Mouse (Mus musculus): ENCODE results near the gene Kcng4. TPM values are rescaled to one million over a fixed set of nuclear protein-coding genes. Genes with fewer than 3 reads are reported as not detected.
A peak's percentile ranks its signal among the peaks of the same experiment; 100 is the strongest.

The Kcng4 gene
- polyA plus RNA-seq, 1 experiment: 0.82 TPM

DNA sequence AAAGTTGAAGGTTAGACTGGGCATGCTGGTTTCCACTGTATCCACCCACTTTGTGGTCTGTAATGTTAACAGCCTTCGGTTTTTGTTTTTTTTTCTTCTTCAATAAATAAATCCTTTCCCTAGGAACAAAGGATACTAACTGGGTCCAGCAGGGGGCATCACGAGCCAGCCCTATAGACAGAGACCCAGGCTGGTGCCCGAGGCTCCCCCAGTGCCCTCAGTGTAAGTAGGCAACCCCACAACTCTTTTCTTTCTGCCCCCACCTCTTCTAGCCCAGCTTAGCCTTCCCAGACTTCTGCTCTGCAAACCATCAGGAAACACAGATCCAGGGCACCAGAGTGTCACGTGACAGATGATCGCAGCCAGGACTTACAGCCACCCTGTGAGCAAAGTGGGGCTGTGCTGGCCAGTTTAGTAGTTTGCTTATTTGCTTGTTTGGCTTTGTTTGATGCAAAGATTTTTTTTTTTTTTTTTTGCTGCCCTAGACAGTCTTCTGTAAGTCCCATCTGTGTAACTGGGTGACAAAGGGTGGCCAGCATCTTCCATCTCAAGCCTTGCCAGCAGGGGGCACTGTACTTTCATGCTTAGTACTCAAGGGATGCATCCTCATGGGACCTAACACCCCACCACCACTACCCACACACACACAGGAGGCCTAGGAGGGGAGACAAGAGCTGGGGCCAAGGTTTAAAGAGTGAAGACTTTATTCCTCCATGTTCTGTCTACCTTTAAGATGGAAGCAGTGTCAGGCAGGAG, 21.4 kb upstream of the Kcng4 start:
- peak; percentile 69; the same call in 1 of the 2 replicates for TF ChIP-seq CTCF (IDR thresholded peaks at IDR 0.05; ENCODE audit: extremely low read depth, insufficient read length, insufficient replicate concordance, low read depth, low read length)
- no peak for TF ChIP-seq POLR2A (IDR thresholded peaks at IDR 0.05; ENCODE audit: low read depth, low read length)
- Histone ChIP-seq H3K36me3 (ENCODE audit: control insufficient read depth, insufficient read depth, low read length) (no peaks in the 10 kb centered on the region), H3K27ac (ENCODE audit: insufficient read depth, low read depth, low read length) (no peak overlapping the region), H3K4me1 (ENCODE audit: control insufficient read depth, insufficient read depth, insufficient read length, low read length) (peaks cover 8% of the 10 kb centered on the region; the same call in 1 of the 2 replicates), H3K4me3 (ENCODE audit: low read depth, low read length) (no peak overlapping the region), H3K27me3 (ENCODE audit: control insufficient read depth, insufficient read depth, low read length) (no peaks in the 10 kb centered on the region)
- 38% methylated on average over 5 of the region's 5 CpGs for WGBS

DNA sequence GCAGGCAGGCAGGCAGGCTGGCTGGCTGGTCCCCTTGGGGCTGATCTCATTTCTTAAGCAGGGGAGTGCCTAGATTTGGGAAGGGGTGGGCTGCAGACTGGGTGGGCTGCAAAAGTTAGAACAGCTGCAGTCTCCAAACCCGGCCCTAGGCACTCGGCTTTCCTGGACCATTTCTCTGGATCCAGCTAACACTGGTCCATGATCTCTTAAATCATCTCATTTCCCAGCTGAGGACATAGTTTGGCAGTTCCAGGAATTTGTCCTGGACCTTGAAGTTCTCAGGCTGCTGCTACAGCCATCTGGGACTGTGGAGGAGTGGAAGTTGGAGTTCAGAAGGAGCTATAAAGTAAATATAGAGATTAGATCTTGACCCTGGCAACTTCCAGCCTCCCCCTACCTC, 15.8 kb upstream of the Kcng4 start:
- Histone ChIP-seq H3K27me3 (ENCODE audit: control insufficient read depth, insufficient read depth, low read length) (no peaks in the 10 kb centered on the region), H3K36me3 (ENCODE audit: control insufficient read depth, insufficient read depth, low read length) (no peaks in the 10 kb centered on the region), H3K4me3 (ENCODE audit: low read depth, low read length) (no peak overlapping the region), H3K4me1 (ENCODE audit: control insufficient read depth, insufficient read depth, insufficient read length, low read length) (no peaks in the 10 kb centered on the region), H3K27ac (ENCODE audit: insufficient read depth, low read depth, low read length) (no peak overlapping the region)
- WGBS: 54% methylated on average over 2 of the region's 2 CpGs
- no peak for TF ChIP-seq POLR2A (IDR thresholded peaks at IDR 0.05; ENCODE audit: low read depth, low read length)

DNA sequence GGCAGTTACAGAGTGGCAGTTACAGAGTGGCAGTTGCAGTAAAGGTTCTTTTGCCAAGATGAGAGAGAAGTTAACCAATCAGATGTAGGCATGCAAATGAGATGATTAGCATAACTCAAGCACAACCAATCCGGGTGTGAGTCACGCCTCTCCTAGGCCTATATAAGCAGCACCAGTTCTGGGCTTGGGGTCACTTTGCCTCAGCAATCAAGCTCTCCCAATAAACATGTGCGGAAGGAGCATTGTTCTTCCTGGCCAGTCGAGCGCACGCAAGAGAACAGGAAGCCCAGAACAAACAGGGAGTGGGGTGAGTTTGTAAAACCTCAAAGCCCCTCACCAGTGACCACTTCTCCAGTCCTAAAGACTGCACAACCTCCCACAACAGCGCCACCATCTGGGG, 11.4 kb upstream of the Kcng4 start:
- Histone ChIP-seq H3K4me1 (ENCODE audit: control insufficient read depth, insufficient read depth, insufficient read length, low read length) (peaks cover 6% of the 10 kb centered on the region; the same call in 1 of the 2 replicates), H3K27me3 (ENCODE audit: control insufficient read depth, insufficient read depth, low read length) (no peaks in the 10 kb centered on the region), H3K36me3 (ENCODE audit: control insufficient read depth, insufficient read depth, low read length) (no peaks in the 10 kb centered on the region), H3K27ac (ENCODE audit: insufficient read depth, low read depth, low read length) (no peak overlapping the region), H3K4me3 (ENCODE audit: low read depth, low read length) (no peak overlapping the region)
- WGBS: 84% methylated on average over 7 of the region's 7 CpGs
- no peak for TF ChIP-seq POLR2A (IDR thresholded peaks at IDR 0.05; ENCODE audit: low read depth, low read length)
- TF ChIP-seq CTCF (IDR thresholded peaks at IDR 0.05; ENCODE audit: extremely low read depth, insufficient read length, insufficient replicate concordance, low read depth, low read length): no peak

DNA sequence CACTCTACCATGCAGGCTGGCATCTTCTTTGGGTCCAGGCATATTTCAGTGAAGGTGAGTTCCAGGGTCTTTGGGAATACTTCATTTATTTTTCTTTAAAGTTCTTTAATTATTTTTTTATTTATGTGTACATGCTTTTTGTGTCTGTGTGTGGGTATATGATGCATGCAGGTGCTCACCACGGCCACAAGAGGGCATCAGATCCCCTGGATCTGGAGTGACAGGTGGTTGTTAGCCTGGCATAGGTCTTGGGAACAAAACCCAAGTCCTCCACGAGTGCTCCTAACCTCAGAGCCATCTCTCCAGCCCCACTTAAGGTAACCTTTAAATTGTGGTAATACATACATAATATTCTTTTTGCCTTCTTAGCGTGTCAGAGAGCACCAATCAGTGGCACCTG, 10.7 kb upstream of the Kcng4 start:
- H3K27me3 ChIP-seq (ENCODE audit: control insufficient read depth, insufficient read depth, low read length): no peaks in the 10 kb centered on the region
- 73% methylated on average over 3 of the region's 3 CpGs for WGBS
- H3K4me1 ChIP-seq (ENCODE audit: control insufficient read depth, insufficient read depth, insufficient read length, low read length): peaks cover 6% of the 10 kb centered on the region; the same call in 1 of the 2 replicates
- TF ChIP-seq CTCF (IDR thresholded peaks at IDR 0.05; ENCODE audit: extremely low read depth, insufficient read length, insufficient replicate concordance, low read depth, low read length) (peak; percentile 35; the same call in 1 of the 2 replicates), POLR2A (IDR thresholded peaks at IDR 0.05; ENCODE audit: low read depth, low read length) (no peak)
- H3K27ac ChIP-seq (ENCODE audit: insufficient read depth, low read depth, low read length): no peak overlapping the region
- no peak overlapping the region for H3K4me3 ChIP-seq (ENCODE audit: low read depth, low read length)
- H3K36me3 ChIP-seq (ENCODE audit: control insufficient read depth, insufficient read depth, low read length): no peaks in the 10 kb centered on the region

DNA sequence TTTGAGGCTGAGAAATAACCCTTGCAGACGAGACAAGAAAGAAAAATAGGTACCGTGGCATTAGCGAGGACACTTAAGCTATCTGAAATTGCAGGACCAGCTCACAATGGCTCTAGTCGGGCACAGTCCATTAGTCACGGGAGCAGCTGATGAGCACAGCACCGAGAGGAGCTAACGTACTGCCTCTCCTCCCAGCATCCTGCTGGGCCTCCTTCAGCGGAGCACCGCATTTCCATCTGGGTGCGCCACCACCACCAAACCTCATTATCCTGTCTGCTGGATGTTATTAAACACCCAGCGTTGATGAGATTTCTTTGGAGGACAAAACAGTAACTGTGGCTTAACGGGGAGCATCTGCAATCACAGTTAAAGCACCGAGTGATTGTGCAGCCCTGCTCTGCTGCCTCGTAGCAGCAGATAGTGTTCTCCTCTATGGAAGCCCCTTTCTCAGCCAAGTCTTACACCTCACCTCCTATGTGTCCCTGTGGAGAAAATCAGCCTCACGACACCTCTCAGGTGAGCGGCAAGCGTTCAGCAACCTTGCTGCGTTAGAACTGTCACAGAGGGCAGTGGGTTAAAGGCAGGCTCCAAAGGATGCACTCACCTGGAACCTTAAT, 9.6 kb upstream of the Kcng4 start:
- Histone ChIP-seq H3K4me3 (ENCODE audit: low read depth, low read length) (no peak overlapping the region), H3K36me3 (ENCODE audit: control insufficient read depth, insufficient read depth, low read length) (no peaks in the 10 kb centered on the region), H3K27me3 (ENCODE audit: control insufficient read depth, insufficient read depth, low read length) (no peaks in the 10 kb centered on the region), H3K27ac (ENCODE audit: insufficient read depth, low read depth, low read length) (no peak overlapping the region), H3K4me1 (ENCODE audit: control insufficient read depth, insufficient read depth, insufficient read length, low read length) (peaks cover 13% of the 10 kb centered on the region; the same call in 1 of the 2 replicates)
- 65% methylated on average over 18 of the region's 18 CpGs for WGBS
- no peak for TF ChIP-seq CTCF (IDR thresholded peaks at IDR 0.05; ENCODE audit: extremely low read depth, insufficient read length, insufficient replicate concordance, low read depth, low read length)
- TF ChIP-seq POLR2A (IDR thresholded peaks at IDR 0.05; ENCODE audit: low read depth, low read length): no peak

DNA sequence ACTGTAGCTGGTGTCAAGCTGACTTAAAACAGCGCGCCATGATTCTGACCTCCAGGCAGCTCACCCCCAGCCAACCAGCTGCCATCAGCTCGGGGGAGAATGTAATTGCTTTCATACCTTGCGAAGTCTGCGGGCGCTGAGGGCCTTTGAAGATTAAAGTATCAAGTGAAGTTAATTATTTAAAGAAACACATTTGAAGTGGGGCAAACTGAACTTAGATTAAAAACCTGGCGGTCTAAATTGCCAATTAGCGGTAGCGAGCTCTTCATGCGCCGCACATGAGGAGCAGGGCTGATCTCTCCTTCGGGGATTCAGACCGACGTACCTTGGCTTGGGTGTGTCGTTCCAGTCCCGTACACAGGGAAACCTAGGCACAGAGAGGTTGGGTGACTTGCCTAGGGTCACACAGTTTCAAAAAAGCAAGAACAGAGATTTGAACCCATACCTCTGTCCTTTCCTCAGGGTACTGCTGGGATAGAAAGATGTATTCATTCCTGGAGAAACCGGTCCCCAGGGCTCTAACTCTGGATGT, 9.0 kb upstream of the Kcng4 start:
- Histone ChIP-seq H3K4me3 (ENCODE audit: low read depth, low read length) (no peak overlapping the region), H3K4me1 (ENCODE audit: control insufficient read depth, insufficient read depth, insufficient read length, low read length) (peaks cover 13% of the 10 kb centered on the region; the same call in 1 of the 2 replicates), H3K36me3 (ENCODE audit: control insufficient read depth, insufficient read depth, low read length) (no peaks in the 10 kb centered on the region), H3K27me3 (ENCODE audit: control insufficient read depth, insufficient read depth, low read length) (no peaks in the 10 kb centered on the region), H3K27ac (ENCODE audit: insufficient read depth, low read depth, low read length) (no peak overlapping the region)
- WGBS: 39% methylated on average over 17 of the region's 17 CpGs
- no peak for TF ChIP-seq CTCF (IDR thresholded peaks at IDR 0.05; ENCODE audit: extremely low read depth, insufficient read length, insufficient replicate concordance, low read depth, low read length)
- no peak for TF ChIP-seq POLR2A (IDR thresholded peaks at IDR 0.05; ENCODE audit: low read depth, low read length)

DNA sequence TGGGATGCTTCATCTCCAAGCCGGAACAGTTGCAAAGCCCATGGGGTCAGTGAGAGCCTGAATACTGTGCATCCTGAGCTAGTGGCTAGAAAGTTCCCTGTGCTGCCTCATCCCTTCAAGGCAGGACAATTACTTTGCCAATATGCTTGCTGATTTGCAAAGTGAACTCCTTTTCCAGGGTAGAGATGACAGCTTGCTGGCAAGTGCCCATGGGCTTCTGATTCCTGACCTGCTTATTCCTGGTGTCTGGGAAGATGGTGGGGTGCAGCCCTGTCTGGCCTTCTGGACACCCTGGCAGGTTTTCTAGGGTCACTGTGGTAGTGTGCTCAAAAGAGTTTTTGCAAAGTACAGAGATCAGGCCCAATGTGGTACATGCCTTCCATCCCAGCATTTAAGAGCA, 7.5 kb upstream of the Kcng4 start:
- Histone ChIP-seq H3K4me1 (ENCODE audit: control insufficient read depth, insufficient read depth, insufficient read length, low read length) (peaks cover 13% of the 10 kb centered on the region; the same call in 1 of the 2 replicates), H3K27me3 (ENCODE audit: control insufficient read depth, insufficient read depth, low read length) (no peaks in the 10 kb centered on the region), H3K4me3 (ENCODE audit: low read depth, low read length) (no peak overlapping the region), H3K27ac (ENCODE audit: insufficient read depth, low read depth, low read length) (no peak overlapping the region), H3K36me3 (ENCODE audit: control insufficient read depth, insufficient read depth, low read length) (no peaks in the 10 kb centered on the region)
- 97% methylated on average over 1 of the region's 1 CpGs for WGBS
- no peak for TF ChIP-seq POLR2A (IDR thresholded peaks at IDR 0.05; ENCODE audit: low read depth, low read length)
- TF ChIP-seq CTCF (IDR thresholded peaks at IDR 0.05; ENCODE audit: extremely low read depth, insufficient read length, insufficient replicate concordance, low read depth, low read length): no peak

All from small intestine, adult 2 months (tissue).